8 mouse cellular contexts compared by ENCODE assay signal in genomic region chr17:50190131-50191015, GRCm38 (mm10). TPM values are rescaled to one million over a fixed set of nuclear protein-coding genes. Genes with fewer than 3 reads are reported as not detected.
A peak's percentile ranks its signal among the peaks of the same experiment; 100 is the strongest.
DNase-seq lines count a peak whose midpoint lies in the region; ATAC-seq lines count a peak whose summit lies in the region.

TSS of gene Rftn1 (minus strand) at chr17:50190674.

- H3K27me3 ChIP-seq in forebrain, embryonic 15.5 days: peaks cover 11% of the 10 kb centered on the region; the same call in 1 of the 2 replicates
- H3K27me3 ChIP-seq in hindbrain, embryonic 10.5 days (ENCODE audit: insufficient read depth, poor library complexity, severe bottlenecking): peaks cover 68% of the 10 kb centered on the region

- peak within 1 kb of the TSS; percentile 61 for H3K4me3 ChIP-seq in forebrain, embryonic 15.5 days
- peak within 1 kb of the TSS; percentile 63 for H3K4me3 ChIP-seq in hindbrain, embryonic 10.5 days

- 0 out of 2 replicates have a peak within 1 kb of the TSS, but pooled peaks have one; percentile 16 for H3K27ac ChIP-seq in forebrain, embryonic 15.5 days (replicated peaks)
- peak within 1 kb of the TSS; percentile 74 for H3K27ac ChIP-seq in hindbrain, embryonic 10.5 days

- H3K4me2 ChIP-seq in forebrain, embryonic 15.5 days (replicated peaks): peak within 1 kb of the TSS; percentile 100

- H3K36me3 ChIP-seq in forebrain, embryonic 15.5 days: no peaks in the 10 kb centered on the region
- H3K36me3 ChIP-seq in hindbrain, embryonic 10.5 days: no peaks in the 10 kb centered on the region

- peak; percentile 59 for ATAC-seq in forebrain, embryonic 15.5 days (replicated peaks)

- peak within 1 kb of the TSS; percentile 58 for H3K9ac ChIP-seq in forebrain, embryonic 15.5 days (replicated peaks)

- no peaks in the 10 kb centered on the region for H3K9me3 ChIP-seq in forebrain, embryonic 15.5 days
- no peaks in the 10 kb centered on the region for H3K9me3 ChIP-seq in hindbrain, embryonic 10.5 days

- WGBS in forebrain, embryonic 15.5 days: under 1% methylated on average over 75 of the region's 79 CpGs
- WGBS in hindbrain, embryonic 10.5 days: 1% methylated on average over 70 of the region's 79 CpGs

- peaks cover 32% of the 10 kb centered on the region for H3K4me1 ChIP-seq in forebrain, embryonic 15.5 days
- H3K4me1 ChIP-seq in hindbrain, embryonic 10.5 days (replicated peaks): peaks cover 26% of the 10 kb centered on the region

- DNase-seq in CD8-positive naive resting alpha-beta T cell, adult 2 months (ENCODE audit: low read depth in 2 of 2, low spot score in 2 of 2): peak; percentile 48 to 66
- DNase-seq in adrenal gland, adult 2 months: peak; percentile 60
- DNase-seq in hindbrain, embryonic 10.5 days (ENCODE audit: low spot score): peak; percentile 51
- peak; percentile 23 for DNase-seq in layer of hippocampus, adult 9-11 months
- peak; percentile 53 for DNase-seq in lung, postnatal 25 days (ENCODE audit: low spot score)
- peak; percentile 67 for DNase-seq in ovary, postnatal 36 days (ENCODE audit: low spot score)
- no peak for DNase-seq in MN1 (ENCODE audit: low spot score)

RNA-seq across cellular contexts. Expression of gene Rftn1, which starts in this region (rescaled TPM):
- total RNA-seq in adrenal gland, adult 2 months (2021): 10 to 100 TPM in 1 of 2 experiments, 1 to 10 TPM in 1; 9.1 to 12.0 TPM
- 26.8 and 32.2 TPM in 2 replicates for polyA plus RNA-seq in adrenal gland, adult 2 months (2012; rRNA removed)
- polyA plus RNA-seq in forebrain, embryonic 15.5 days (2015; fragmentation: Nextera tagmentation; extraction: Ambion mirVana): 21.9 and 23.6 TPM in 2 replicates
- 4.9 and 7.6 TPM in 2 replicates for polyA plus RNA-seq in hindbrain, embryonic 10.5 days (2016; fragmentation: Nextera tagmentation; extraction: Ambion mirVana)
